1 mouse cellular context compared by ENCODE assay signal in the genomic region with DNA sequence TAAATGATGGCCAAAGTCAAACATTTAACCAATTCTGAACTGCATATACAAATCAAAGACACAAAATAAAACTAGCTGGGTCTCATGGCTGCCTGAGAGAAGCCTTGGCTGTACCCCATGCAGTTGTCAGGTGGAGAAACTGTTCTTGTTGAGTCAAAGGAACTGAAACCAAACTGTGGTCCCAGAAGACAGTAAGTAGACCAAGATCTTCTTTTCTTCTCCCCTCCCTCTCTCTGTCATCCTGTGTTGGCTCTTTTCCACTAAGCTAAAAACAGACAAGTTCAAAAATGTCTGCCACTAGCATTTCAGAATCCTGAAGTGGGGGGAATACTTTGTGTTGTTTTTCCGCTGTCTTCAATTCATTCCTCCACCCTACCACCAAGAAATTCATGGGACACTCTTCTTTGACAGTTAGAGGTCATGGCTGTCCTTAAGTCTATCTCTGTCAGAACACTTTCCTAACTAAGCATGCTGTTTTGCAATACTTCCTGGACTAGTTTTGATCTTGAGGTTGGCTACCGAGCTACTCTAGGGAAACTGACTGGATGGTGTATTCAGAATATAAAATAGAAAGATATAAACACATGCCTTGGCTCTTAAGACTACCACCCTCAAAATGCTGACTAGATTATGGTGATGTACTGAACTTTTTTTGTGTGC.
TF ChIP-seq lines count a peak whose summit lies in the region.

No protein-coding gene starts in this region.

TF ChIP-seq in CH12.LX, 34 proteins besides CTCF, POLR2A, EP300 and RAD21 (continued from another document):
- TF ChIP-seq NELFE (IDR thresholded peaks at IDR 0.05; ENCODE audit: low read depth, low read length) (0 out of 2 replicates have a peak, but pooled peaks have one; percentile 26), MEF2A (IDR thresholded peaks at IDR 0.05; ENCODE audit: borderline replicate concordance, low read depth, low read length) (peak; percentile 91), ZNF384 (IDR thresholded peaks at IDR 0.05; ENCODE audit: low read depth, low read length) (no peak; the same call in 1 of the 2 replicates), SIN3A (IDR thresholded peaks at IDR 0.05; ENCODE audit: low read length) (peak; percentile 87), SMC3 (IDR thresholded peaks at IDR 0.05; ENCODE audit: low read depth, low read length) (no peak), NRF1 (IDR thresholded peaks at IDR 0.05; ENCODE audit: low read depth, low read length) (no peak), ZC3H11A (IDR thresholded peaks at IDR 0.05; ENCODE audit: low read depth, low read length) (no peak), BHLHE40 (IDR thresholded peaks at IDR 0.05; ENCODE audit: low read depth, low read length) (peak; percentile 49; the same call in 1 of the 2 replicates), MAX (IDR thresholded peaks at IDR 0.05; ENCODE audit: low read length) (peak; percentile 42; the same call in 1 of the 2 replicates), KAT2A (IDR thresholded peaks at IDR 0.05; ENCODE audit: insufficient replicate concordance, low read length) (no peak), CHD2 (IDR thresholded peaks at IDR 0.05; ENCODE audit: low read length) (no peak; the same call in 1 of the 2 replicates), ZMIZ1 (IDR thresholded peaks at IDR 0.05; ENCODE audit: low read depth, low read length) (peak; percentile 34), PAX5 (IDR thresholded peaks at IDR 0.05; ENCODE audit: low read length) (no peak), TBP (conservative IDR thresholded peaks at IDR 0.05; ENCODE audit: low read depth, low read length) (peak; percentile 86), CHD1 (IDR thresholded peaks at IDR 0.05; ENCODE audit: low read depth, low read length) (peak; percentile 84; the same call in 1 of the 2 replicates), IRF4 (IDR thresholded peaks at IDR 0.05; ENCODE audit: low read depth, low read length) (peak; percentile 99), JUN (IDR thresholded peaks at IDR 0.05; ENCODE audit: insufficient read depth, low read depth, low read length) (peak; percentile 43; the same call in 1 of the 2 replicates)
